Mouse (Mus musculus): Measurements from ENCODE around the gene Mroh7.

Gene Mroh7

DNA sequence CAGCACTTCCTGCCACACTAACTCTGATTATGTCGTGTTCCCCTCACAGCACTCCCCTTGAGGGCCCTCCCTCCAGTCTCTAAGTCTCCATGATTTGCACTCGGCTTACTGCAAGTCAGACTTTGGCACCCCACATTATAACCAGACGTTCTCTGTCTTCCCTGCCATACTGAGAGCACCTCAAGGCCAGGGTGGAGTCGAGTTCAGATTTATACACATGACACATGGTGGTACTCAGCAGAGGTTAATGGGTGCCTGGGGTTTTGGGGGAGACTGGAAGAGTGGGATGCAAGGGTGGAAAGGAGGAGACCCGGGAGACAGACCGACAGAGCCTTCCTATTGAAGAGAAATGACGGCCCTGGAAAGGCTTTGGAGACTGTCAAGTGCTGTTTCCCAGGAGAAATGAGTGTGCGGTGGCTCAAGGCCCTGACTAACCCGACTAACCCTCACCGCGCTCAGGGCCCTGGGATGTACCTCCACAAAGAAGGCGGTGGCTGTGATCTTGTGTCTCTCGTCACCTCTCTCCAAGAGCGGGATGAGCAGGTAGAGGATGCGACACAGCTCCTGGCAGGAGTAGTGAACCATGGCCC, 36.8 kb downstream of the Mroh7 start:
- no peak for DNase-seq

DNA sequence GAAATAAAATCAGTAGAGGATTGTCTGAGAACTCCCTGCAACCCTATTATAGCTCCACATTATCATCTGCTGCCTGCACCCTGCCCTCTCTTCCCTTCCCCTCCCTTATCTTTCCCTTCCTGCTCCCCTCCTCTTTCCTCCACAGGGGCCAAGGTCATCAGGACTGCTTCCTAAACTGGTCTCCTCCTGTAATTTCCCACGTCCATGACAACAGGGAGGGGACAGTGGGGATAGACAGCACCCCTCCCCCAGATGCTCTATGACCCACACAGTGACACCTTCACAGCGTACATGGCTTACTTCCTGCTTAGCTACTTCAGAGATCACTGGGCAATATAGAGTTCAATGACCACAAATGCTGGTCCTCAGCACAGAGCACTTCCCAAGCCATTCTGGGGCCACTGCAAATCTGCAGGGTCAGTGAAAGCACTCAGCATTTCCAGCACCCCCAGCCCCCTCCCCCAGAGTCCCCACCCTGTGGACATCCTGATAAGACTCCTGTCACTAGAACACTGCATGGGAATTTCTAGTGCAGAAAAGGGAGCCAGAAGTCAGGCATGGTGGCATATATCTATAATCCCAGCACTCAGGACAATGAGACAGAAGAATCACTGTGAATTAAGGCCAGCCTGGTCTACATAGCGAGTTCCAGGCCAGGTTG, 42.0 kb downstream of the Mroh7 start:
- no peak for DNase-seq

DNA sequence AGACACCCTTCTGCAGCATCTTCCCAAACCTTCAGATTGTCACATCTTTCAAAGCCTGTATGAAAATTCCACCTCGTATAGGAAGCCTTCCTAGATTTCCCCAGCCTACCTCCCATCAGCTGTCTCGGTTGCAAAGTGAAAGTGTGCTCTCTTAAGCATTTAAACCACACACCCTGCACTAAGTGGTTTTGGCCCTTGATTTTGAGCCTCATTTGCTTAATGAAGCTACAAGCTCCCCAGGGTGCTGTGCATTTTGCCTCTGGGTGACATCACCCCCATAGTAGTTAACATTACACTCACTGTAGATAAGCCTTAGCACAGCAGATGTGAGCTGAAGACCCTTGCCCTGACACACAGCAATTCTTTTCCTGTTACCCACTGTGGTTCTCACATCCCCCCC, 49.8 kb downstream of the Mroh7 start:
- DNase-seq = no peak

DNA sequence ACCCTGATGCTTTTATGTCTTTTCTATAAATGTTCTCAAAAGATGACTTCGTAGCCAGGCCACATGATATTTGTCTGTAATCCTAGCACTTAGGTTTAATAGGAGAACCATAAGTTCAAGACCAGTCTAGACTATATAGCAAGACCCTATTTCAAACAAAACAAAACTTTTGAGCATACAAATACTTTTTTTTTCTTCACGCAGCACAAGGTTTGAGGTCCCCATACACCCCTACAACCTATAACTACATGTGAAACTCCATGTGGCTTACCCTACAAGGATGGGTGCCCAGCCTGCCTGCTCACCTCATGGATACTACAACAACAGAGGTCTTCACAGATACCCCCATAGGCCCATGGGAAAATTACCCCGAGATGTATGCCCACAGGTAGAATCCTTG, 51.6 kb downstream of the Mroh7 start:
- DNase-seq = no peak

DNA sequence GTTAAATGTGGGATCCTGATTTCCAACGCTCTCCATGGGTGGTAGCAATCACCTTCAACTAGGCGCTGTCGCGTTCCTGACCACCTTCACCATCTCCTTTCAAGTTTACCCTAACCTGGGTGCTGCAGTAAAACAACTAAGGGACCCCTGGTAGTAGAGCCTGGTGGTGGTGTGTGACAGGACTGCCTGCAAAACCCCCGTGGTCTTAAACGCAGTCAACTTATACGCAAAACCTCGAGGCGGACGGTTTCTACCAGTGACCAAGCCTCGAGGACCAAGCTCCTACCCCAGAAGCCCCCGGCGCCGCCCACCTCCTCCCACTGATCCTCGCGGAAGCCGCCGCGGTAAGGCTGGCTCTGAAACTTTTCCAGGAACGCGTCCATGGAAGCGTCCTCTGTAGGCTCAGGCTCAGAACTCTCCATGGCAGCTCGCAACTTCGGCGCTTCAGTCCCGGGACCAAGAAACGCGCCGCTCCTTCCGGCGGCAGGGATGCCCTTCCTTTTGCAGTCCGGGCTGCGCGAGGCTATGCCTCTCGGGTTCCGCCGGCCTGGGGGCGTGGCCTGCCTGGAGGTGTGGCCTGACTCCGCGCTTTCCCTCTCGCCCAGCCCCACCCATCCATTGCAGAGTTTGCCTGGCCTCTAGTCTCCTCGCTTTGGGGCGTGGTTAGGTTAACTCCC, 52.1 kb downstream of the Mroh7 start, which contains the start of gene Ttc4:
TSS of gene Ttc4 (minus strand) at position 503 of the 677 bp plus-strand sequence.
- DNase-seq = peak; percentile 87

DNA sequence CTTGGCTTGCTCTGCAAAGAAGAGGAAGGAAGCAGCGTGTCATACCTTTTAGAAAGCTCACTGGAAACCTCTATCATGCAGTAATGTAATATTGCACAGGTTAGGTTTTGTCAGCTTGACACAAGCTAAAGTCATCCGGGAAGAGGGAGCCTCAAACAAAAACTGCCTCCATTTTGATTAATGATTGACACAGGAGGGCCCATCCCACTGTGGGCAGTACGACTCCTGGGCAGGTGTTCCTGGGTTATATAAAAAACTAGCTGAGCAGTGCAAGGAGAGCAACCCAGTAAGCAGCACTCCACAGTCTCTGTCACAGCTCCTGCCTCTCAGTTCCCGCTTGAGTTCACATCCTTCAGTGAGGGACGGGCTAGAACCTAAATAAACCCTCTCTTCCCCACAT, 54.0 kb downstream of the Mroh7 start:
- DNase-seq = no peak

DNA sequence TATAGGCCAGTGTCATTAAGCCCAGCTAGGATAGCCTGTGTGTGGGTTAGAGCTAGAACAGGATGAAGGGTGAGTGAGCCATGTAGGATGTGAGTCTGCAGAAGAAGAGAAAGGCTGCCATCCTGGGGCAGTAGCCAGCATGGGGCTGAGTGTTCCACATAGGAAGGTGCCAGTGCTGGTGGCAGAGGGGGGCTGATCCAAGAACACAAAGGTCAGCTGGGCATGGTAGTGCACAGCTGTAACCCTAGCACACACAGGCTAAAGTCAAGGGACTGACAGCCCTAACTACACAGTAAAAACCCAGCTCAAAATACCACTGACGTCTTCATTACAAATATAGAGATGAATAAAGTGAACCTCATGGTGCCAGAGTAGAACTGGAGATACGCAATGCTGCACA, 64.2 kb downstream of the Mroh7 start:
- DNase-seq = no peak

DNA sequence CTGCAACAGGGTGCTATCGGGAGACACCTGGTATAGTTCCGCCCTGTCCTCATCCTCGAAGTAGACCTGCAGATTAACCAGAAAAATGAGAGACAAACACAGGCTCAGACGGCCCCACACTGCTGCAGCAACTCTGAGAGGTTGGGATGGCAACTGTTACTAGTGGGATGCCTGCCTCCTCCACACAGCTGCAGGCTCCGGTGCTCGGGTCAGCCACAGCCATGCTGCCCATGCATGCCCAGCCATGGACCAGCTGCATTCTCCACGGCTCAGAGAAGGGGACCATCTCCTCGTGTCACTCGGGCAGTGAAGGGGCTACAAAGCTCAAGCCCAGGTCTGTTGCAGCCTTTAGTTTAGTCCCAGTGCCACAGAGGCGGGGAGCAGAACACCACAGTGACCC, 65.1 kb downstream of the Mroh7 start:
- DNase-seq = no peak

DNA sequence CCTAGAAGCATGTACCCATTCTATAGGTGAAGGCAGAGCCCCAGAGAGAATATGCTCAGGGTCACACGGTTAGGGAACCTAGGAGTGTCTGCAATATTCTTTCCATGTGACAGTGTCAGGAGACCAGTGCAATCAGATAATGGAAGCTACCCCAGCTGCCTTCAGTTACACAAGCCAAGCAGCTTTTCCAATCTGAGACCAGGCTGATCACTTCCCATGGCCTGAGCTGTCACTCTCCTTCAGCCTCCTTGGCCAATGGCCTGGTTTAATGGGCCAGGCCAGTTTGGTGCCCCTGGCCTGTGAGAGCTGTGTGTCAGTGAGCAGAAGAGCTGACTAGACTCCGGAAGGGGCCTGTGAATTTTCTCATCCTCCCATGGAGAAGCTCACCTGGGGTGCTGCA, 65.5 kb downstream of the Mroh7 start:
- no peak for DNase-seq

DNA sequence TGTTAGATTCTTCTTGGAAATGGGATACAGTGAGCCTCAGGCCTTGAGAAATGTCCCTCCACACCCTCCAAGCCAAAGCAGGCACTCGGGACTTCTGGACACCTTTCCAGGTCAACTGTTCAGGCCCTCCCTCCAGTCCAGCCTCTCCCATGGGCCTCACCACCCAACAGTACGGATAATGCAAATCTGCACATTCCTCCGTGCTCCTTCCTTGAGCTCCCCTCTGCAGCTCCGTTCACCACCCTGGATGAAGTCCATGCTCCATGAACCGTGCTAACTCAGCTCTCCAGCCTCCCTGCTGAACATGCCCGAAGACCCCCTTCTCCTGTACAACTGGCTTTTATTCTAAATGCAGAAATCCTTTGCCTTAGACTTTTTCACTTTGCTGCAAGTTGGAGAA, 66.0 kb downstream of the Mroh7 start:
- no peak for DNase-seq

DNA sequence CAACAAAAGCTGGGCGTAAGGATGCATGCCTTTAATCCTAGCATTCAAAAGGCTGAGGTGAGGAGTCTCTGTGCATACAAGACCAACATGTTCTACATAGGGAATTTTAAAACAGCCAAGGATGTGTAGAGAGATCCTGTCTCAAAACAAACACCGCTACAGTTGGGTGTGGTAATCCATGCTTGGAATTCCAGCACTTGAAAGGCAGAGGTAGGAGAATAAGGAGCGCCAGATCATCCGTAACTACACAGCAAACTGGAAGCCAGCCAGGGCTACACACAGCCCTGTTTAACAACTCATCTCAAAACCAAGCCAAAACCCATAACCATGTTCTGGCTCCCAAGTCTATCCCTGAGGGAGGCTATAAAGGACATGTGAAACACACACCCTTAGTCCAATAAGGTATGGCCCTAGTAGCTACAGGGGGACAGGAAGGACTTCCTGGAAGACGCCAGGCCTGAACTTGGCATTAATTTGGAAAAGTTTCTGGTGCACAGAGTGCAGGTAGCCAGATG, 66.7 kb downstream of the Mroh7 start:
- no peak for DNase-seq

DNA sequence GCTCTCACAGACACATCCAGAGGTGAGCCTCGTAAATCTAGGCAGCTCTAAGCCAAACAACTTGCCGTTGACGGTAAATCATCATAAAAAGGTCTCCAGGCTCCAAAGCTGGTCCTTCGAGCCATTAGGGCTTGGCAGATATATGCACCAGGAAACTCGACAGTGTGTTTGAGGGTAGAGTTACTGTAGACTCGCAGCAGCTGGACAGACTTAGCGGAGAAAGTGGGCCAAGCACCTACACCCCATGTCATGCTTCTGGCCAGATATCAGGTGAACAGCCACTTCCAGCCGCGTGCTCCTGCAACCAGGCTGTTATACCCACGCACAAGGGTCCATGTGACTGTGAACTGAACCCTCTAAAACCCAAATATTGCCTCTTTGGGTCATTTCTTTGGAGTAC, 75.0 kb downstream of the Mroh7 start:
- no peak for DNase-seq

DNA sequence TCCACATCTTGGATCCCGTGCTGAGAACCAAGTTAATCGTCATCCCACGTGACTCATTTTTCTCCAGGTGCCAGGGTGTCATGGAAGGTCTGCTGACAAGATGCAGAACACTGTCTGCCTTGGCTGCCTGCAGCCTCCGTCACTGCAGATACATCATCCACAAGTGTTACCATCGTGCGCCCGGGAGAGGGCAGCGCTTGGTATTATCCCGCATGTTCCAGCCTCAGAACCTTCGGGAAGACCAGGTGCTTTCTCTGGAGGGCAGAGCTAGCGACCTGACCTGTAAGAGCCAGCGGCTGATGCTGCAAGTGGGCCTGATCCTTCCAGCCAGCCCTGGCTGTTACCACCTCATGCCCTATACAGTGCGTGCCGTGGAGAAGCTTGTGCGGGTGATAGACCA, 77.7 kb downstream of the Mroh7 start:
- no peak for DNase-seq

DNA sequence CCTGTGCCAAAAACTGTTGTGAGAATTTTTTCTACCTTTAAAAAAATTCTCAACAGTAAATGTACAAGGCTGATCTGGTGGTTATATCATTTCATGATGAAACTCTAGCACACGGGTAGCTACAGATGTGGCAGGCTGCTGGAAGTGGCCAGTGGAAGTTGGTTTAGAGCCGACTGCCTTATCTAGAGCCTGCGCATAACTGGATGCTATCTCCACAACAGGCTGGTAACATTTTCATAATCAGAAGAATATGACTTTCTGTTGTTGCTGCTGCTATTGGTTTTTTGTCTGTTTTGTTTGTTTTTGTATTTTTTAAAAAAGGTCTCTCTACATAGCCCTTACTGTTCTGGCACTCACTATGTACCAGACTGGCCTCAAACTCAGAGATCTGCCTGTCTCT, 78.2 kb downstream of the Mroh7 start:
- DNase-seq = no peak

DNA sequence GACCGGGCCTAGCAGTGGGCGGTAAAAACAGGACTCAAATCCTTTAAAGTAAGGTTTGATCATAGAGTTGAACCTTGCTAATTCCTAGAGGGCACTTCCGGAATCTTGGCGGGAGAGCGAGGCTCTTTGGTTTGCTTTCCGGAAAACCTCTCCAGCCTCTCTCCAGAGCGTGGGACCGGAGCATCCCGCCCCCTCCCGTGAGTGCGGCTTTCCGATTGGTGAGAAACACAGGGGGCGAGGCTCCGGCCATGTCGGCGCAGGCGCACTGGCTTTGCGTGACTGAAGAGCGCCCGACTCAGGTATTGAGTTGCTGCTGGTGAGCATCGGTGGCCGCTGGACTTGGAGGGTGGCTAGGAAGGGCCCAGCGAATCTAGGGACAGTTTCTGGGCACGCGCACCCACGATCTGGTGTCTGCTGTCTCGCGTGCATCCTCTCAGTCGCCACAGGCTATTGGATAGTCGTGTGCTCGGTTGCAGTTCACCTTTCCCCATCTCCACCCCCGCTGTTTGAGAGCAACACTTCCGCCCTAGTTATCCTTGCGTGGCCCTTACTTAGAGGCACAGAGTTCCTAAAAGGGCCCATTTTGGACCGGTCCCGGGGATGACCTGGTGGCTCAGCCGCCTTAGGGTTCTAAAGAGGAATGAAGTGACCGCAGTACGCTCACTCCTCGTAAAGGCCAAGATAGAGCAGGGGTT, 79.7 kb downstream of the Mroh7 start, which contains the start of gene Pars2:
TSS of gene Pars2 (plus strand) at position 237 of the 695 bp plus-strand sequence.
- peak; percentile 98 for DNase-seq

DNA sequence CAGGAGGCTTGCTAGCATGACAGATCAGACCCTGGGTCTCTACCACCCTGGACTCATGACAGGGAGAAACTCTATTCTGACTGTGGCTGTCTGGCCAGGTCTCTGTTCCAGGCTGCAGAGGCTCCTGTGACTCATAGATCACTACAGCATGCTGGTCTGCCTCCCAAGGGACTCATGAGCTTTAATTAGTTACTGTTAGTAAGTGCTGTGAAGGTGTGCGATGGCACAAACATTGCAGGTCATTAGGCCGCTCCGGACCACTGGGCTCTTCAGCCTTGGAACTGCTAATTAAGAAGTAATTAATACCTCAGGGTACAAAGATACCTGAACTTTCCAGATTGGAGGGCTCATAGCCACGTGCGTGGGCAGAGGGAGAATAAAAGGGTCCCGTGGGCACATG, 83.6 kb downstream of the Mroh7 start:
- DNase-seq = no peak

DNA sequence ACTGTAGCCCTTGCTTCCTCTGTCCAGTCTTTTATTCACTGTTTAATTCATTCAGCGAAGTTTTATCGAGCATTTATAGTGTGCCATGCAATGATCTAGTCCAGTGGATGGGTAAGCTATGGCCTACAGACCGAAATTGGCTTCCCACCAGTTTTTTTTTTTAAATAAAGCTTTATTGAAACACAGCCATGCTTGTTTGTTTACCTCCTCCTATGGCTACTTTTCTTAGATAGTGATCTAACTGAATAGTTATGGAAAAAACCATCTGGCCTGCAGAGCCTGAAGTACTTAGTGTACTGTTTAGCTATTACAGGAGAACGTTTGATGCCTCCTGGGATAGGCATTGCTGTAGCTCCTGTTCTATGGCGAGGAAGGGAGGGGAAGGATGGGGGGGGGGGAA, 84.9 kb downstream of the Mroh7 start:
- no peak for DNase-seq

DNA sequence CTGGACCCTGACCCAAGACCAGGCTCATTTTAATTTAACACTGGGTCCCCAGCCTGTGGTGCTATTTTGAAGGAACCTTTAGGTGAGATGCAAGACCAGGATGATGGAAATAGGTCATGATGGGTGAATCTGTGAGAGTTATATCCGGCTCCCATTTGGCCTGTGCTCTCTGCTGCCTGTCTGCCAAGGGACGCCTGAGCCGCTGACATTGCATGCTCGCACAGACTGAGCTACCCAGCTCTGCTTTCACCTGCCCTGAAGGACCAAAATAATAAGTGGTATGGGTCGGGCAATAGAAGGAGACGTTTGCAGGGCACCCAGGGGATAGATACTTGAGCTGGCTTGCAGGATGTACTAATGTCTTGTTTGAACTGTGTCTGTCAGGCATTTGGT, 86.5 kb downstream of the Mroh7 start:
- no peak for DNase-seq

DNA sequence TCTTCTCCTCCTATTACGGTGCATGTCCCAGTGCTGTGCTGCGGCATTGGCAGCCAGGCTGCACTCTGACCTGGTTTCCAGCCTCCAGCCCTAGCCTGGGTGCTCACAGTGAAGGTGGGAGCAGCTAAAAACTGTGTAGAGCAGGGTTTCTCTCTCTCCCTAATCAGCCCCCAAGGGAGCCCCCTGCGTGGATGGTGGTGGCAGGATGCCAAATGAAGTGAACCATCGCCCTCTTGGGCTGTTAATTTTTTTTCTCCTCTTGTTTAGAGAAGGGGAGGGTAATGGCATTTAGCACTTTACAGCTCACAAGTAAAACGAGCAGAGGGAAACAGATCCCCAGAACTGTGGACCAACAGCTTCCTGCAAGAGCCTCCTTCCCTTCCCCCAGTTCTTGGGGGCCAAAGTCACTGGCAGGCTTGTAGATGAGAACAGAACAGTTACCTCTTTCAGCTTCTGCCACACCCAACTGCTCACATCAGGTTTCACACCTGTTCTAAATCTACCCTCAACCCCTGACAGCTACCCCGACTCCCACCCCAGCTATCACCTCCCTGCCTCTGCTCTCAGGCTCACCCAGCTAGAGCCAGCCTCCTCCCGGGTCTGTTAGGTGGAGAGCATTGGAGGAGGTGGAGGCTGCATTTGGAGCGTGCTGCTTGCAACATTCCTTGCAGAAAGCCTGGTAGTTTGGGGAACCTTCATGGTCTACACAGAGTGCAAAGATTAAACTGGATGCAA, 87.1 kb downstream of the Mroh7 start:
- DNase-seq = no peak

DNA sequence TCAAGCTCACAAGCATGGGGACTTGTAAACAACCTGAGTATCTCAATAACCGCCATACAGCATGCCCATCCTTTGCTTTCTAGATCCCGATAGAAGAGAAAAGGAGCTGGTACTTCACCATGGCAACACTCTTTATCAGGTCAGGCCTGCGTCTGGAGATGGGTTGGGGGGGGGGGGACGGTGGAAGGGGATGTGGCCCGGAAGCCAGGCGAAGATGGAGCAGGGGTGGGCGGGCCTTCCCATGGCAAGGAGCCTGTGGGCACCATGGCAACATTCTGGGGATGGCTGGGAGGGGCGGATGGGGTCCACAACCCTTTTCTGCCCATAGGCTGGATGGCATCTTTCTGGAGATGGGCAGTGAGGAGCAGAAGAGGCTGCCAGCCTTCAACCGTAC, 96.6 kb downstream of the Mroh7 start:
- peak; percentile 48 for DNase-seq

DNA sequence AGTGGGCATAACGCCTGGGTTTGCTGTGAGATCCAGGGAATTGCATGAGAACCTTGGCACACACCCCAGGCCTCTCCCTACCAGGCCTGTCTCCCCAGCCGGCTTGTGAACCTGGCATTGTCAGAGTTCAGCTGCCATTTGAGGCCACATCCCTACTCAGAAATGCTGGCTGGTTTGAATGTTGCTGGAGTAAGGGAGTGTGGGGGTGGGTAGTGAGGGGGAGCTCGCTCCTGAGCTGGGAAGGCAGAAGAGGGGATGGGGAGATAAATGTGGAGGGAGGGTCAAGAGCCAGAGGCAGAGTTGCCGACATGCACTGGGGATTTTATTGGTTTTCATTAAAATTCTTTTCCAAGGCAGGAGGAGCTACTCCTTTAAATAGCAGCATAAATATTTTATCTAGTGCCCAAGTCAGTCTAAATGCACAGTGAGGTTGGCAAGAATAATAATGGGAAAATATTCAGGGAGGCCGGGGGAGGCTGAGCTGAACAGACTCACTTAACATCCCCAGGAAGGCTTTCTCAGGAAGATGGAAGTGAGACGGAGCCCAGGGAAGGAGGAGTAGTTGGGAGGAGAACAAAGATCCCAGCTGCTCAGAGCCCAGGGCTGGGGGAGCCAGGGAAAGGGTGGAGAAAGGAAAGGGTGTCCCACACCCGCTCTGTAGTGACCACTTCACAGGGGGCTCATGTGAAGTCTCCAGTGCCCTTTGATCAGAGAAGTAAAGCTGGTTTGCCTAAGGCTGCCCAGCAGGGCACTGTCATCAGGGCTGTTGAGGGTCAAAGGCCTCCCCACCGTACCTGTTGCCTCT, 97.2 kb downstream of the Mroh7 start:
- DNase-seq = no peak

DNA sequence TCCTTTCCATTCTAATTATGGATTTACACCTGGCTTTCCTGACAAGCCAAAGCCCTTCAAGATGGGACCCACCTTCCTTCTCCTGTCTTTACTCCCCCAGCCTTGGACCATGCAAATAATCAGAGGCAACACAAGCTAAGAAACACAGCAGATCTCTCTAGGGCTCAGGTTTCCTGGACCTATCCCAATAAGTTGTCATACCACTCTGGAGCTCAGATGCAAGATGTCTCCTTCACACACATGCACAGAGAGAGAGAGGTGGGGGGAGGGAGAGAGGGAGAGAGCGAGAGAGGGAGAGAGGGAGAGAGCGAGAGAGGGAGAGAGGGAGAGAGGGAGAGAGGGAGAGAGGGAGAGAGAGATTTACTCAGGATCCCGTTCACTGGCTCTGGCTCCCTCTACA, 98.4 kb downstream of the Mroh7 start:
- DNase-seq = no peak

All from right cerebral cortex, postnatal 4 days (tissue).